Mouse (Mus musculus) 3T3-L1 (cell line): Measurements from ENCODE around the gene Krt76.

Experiments used
- DNase-seq: peaks from one replicate; pipeline ENCODE4 v3.0.0-alpha.2; 2015; ENCODE audit warnings: low read depth, low spot score

Krt76 gene

DNA sequence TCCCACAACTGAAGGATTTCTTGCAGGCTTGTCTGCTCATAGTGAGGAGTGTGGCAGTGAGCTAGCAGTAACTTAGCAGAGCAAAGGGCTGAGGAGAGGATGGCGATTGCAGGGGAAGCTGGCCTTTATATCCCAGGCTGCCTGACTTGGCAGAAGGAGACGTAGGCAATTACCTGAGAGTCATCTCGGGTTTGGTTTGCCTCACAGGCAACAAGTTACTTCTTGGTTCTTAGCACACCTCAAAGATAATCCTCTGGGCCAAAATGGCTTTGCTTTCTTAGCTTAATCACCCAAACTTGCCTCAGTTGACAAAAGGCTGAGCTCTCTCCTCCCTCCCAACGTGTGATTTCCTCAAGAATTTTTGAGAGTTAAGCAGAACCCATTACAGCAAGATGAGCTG is at the start of gene Krt76:
TSS of gene Krt76 (minus strand) at position 101 of the 400 bp plus-strand sequence.
- DNase-seq = no peak

GRCm38 (mm10) chr15:101941948-101942347 is 49.2 kb upstream of the Krt76 start:
- peak; percentile 58 for DNase-seq

DNA sequence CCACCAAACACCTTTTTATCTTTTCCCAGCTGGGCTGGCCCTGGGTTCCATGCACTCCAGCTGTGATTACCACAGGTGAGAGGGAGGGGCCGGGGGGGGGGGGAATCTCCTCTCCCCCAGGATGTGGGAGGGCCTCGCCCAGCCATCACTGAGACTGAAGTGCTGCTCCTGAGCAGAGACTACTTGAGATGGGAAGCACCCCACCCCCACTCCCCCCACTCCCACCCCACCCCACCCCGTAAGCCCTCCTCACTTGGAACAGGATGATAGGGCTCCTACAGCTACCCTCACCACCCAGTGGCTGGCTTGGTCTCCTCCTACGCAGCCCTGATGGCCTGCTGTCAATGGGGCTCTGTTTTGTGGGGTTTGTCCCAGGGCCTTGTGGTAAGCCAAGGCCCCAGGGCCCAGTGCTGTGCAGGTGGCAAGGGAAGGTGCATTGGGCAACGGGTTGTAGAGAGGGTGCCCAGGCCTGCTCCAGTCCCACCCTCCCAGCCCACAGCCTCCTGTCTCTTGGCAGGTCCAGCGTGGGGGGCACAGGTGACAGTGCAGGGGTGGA is 47.6 kb upstream of the Krt76 start, which contains the start of gene Krt79:
TSS of gene Krt79 (minus strand) at position 51 of the 556 bp plus-strand sequence.
- no peak for DNase-seq

DNA sequence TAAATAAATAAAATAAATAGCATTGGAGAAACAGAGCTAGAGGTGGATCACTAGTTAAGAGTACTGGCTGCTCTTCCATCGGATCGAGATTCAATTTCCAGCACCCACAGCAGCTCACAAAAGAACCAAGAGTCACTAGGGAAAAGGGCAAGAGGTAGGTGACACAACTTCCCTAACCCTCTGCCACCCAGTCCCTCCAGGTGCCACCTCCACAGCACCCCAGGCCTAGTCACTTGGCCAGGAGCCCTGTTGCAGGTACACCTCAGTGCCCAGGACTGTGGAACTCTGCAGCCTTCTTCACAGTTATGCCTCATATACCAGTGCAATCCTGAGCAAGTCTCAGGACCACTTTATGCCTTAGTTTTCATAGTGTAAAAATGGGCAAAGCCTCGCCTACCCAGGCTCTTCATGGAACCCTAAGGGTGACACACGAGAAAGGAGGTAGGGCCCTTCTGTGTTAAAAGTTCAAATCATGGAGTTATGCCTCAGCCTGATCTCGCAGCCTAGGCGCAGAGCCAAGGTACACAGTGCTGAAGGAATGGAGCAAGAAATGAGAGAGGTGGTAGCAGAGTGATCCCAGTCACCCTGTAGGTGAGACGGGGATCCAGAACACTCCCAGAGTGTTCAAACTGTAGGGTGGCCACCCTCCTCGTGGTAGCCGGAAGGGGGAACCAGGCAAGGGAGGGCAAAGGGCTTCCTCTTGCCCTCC is 46.0 kb upstream of the Krt76 start:
- DNase-seq = peak; percentile 42

GRCm38 (mm10) chr15:101933024-101933423 is 40.3 kb upstream of the Krt76 start:
- DNase-seq = no peak

- no peak for DNase-seq
Measured at GRCm38 (mm10) chr15:101929666-101930065, 36.9 kb upstream of the Krt76 start.

GRCm38 (mm10) chr15:101929087-101929486 is 36.4 kb upstream of the Krt76 start:
- no peak for DNase-seq

DNA sequence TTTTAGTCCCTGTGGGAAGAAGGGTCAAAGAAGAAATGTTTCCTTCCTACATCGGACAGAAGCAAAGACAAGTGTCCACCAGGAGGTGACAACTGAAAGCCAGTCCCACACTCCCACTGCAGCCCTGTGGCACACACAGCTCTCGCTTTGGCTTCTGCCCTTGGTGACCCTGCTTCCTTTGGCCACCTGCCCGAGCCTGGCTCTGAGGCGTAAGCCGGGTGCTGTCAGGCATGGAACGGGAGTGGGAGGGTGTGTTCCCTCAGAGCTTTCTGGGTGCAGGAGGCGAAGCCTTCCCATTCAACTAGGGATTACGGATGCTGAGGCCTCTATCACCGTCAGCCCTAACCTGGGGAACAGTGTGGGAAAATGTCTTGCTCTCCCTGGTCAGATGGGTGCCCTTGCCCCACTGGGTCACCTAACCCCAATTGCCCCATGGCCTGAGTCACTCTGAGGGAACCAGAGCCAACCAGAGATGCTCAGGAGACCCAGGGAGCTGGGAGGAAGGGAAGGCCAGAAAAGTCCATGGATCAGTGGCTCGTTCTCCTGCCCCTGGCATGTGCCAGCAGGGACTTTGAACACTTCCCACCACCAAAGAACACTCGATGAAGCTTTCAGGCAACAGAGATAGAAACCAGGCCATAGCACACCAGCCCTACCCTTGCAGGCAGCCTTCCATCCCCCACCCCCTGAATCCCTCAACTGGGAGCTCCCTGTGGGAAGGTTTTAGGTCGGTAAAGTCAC is 34.8 kb upstream of the Krt76 start:
- DNase-seq = no peak

DNA sequence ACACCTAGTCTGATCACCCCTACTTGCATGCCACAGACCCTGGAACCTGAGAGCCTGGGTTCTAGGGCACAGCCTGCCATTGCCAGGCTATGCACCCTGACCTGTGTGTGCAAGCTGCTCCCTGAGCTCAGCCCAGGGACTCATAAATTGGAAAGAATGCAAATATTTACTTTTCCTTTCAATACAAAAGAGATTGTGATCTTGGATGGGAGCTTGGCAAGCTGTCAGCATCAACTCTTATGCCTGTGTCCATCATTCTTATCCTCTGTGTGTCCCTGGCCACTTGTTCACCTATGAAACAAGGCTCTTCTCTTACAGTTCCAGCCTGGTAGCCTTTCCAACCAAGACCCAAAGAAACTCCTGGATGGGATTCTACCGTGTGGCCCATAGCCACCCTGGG is 32.3 kb upstream of the Krt76 start:
- no peak for DNase-seq

DNA sequence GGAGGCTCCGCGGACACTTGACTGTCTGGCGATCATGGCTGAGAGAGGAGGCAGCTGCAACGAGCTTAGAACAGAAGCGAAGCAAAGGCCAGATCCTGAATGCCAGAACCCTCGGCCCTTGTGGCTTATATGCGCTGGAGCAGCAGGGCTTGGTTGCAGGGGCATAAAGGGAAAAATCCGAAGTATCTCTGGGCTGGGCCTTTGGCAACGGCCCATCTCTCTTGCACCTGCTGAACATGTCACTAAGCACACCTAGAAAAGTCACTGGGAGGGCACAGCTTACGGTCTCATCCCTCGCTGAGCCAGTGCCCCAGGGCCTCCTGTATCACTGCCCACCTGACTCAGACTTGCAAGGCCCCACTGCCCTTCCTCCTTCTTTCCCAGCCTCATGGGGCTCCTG is 31.9 kb upstream of the Krt76 start, which contains the start of gene Krt4:
TSS of gene Krt4 (minus strand) at position 101 of the 400 bp plus-strand sequence.
- no peak for DNase-seq

DNA sequence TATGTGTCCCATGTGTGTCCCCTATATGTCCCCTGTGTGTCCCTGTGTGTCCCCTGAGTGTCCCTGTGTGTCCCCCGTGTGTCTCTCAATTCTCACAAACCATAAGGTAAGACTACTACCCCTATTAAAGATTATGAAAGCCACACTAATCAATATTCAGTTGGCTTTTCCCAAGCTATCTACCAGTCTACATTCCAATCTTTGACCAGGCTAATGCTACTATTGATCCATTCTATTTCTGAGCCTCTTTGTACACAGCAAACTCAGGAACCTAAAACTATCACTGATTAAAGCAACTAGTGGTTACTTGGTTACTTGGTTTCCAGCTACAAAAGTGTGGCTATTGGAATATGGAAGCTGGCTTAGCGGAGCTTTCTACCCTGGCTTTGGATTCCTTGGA is 29.6 kb upstream of the Krt76 start:
- no peak for DNase-seq

DNA sequence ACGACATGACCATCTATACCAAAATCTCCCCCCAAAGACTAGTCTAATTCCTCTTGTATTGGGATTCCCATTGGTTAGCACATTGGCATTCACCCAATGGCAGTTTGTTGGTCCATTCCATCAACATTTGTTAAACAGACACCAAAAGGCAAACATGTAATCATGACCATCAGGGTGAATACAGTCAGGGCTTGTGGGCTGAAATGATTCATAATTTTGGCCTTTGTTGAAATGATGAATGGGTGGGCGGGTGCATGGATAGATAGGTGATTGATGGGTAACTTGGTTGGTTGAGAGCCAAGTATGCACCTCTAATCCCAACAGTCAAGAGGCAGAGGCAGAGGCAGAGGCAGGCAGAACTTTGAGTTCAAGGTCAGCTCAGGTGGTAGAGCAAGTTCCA is 23.4 kb upstream of the Krt76 start:
- peak; percentile 47 for DNase-seq

DNA sequence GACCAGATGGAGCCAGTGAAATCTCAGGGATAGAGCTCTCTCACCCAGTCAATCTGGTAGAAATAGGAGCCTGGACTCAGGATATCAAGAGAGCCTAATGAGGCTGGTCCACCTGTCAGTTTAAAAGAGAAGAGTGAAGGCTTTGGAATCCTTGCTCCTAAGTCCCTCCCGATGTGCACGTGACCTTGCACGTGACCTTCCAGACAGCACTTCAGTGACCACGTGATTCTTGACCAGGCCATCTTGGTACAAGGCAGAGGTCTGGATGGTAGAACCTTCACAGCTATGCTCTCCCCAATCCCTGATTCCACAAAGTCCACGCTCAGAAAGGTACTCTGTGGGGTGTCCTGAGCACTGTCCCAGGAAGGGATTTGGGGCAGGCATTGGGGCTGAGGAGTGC is 12.1 kb upstream of the Krt76 start:
- no peak for DNase-seq

GRCm38 (mm10) chr15:101902171-101903149 is 9.7 kb upstream of the Krt76 start:
- peak; percentile 15 for DNase-seq

DNA sequence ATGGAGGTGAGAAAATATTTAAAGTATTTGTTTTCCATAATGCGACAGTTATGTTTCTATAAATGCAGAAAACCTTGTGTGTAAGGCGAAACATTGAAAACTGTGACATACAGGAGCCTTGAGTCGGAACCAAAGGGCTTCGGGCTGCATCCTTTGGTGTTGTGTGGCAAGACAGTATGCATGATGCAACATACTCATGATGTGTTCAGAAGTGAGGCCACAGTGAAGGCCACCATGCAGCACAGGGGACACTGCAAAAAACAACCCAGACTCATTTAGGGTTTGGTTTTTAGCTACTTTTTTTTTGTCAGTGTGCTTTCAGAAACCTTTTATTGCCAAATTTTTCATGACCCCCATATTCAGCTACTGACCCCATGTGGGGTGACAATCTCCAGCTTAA is 2.5 kb upstream of the Krt76 start:
- DNase-seq = no peak

GRCm38 (mm10) chr15:101879776-101880175 is 12.9 kb downstream of the Krt76 start:
- no peak for DNase-seq

GRCm38 (mm10) chr15:101878041-101878440 is 14.7 kb downstream of the Krt76 start:
- peak; percentile 19 for DNase-seq

DNA sequence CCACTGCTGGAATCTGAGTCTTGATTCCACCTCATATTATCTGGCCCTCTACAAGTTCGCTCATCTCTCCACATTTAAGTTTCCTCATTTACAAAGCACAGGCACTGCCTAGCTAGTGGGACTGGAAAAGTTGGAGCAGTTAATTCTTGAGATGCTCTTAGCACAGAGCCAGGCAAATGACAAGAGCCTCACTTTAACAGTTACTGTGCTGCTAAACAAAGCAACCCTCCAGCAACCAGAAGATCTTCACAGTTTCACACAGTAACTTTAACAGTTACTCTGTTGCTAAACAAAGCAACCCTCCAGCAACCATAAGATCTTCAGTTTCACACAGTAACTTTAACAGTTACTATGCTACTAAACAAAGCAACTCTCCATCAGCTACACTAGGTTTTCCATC is 18.3 kb downstream of the Krt76 start:
- no peak for DNase-seq

DNA sequence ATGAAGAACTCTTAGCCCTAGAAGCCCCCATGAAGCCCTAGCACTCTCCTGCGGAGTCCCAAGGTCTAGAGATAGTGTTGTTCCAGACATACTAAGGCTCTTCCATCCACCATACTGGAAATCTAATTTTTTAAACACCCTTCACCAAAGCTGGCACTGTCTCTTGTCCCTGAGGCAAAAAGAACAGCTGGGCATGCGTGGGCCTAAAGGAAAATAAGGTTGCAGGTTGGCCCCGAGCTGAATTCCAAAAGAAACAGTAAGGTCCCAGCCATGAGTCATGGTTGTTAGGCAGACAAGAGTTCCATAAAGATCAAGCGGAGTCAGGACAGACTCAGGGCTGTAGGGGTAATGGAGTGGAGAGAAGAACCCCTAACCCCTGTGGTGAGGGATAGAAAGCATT is 19.5 kb downstream of the Krt76 start:
- DNase-seq = peak; percentile 38

DNA sequence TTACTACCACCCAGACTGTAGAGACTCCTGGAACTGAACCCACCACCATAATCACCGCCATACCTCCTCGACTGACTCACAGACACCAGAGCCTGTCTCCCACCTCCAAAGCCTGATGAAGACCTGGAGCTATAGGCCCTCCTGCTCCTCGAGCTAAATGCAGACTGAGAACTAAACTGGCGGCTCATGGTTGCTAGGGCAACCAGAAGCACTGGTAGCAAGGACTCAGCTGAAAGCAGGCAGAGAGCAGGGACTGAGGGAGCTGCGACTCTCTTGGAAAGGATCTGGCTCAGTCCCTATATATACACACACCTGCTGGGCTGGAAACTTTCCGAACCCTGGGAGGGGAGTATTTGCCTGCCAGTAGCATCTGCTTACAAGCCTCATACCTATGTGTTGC is 23.3 kb downstream of the Krt76 start, which contains the start of gene Krt77:
TSS of gene Krt77 (minus strand) at position 275 of the 400 bp plus-strand sequence.
- DNase-seq = no peak

DNA sequence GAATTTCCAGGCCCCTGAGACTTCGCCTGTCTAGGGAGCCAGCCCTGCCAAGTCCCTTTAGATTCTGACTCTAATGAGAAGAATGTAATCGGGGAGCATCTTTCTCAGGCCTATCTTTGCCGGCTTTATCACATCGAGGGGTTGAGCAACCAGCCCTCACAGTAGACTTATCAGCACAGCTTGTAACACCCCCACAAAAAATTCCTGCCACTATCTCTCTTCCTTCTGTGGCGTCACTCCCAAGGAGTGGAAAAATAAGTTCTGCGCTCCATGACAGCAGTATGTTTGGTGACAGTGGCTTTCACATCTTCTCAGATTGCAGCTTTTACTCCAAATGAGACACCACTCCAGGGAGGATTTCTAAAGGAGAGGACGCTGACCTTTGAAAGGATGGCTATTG is 26.0 kb downstream of the Krt76 start:
- no peak for DNase-seq
